Mouse (Mus musculus): ENCODE data around the gene Dcbld1. TPM values are rescaled to one million over a fixed set of nuclear protein-coding genes. Genes with fewer than 3 reads are reported as not detected.
"Not testable (repeated sequence)": the region's sequence is repeated elsewhere in the genome, so short reads cannot be mapped to it uniquely, and the experiment has no call there.

Gene Dcbld1
- polyA plus RNA-seq, 1 experiment from 2014 or later = 0.07 TPM

DNA sequence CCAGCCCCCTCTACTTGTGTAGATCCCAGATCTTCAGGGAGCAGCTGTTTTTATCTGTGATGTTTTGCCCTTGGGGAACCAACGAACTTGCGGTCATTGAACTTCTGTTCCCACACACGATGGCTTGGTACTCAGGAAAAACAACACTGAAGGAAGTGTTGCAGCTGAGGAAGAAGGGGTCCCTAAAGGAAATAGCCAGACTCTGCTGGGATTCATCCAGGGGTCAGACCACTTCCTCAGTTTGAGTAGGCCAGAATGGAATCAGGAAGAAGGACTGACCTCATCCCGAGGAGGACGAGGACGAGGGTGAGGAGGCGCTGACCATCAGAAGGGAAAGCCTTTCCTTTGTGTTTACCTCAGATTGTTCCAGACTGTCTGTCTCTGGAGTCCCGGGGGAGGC, 75.8 kb downstream of the Dcbld1 start:
- Histone ChIP-seq H3K36me3 (ENCODE audit: inconsistent target) (no peaks in the 10 kb centered on the region), H3K79me2 (ENCODE audit: inconsistent target) (no peaks in the 10 kb centered on the region), H3K27ac (no peak overlapping the region), H3K4me3 (ENCODE audit: inconsistent target) (no peak overlapping the region)
- WGBS (ENCODE audit: missing documents) = 72% methylated on average over 8 of the region's 8 CpGs

DNA sequence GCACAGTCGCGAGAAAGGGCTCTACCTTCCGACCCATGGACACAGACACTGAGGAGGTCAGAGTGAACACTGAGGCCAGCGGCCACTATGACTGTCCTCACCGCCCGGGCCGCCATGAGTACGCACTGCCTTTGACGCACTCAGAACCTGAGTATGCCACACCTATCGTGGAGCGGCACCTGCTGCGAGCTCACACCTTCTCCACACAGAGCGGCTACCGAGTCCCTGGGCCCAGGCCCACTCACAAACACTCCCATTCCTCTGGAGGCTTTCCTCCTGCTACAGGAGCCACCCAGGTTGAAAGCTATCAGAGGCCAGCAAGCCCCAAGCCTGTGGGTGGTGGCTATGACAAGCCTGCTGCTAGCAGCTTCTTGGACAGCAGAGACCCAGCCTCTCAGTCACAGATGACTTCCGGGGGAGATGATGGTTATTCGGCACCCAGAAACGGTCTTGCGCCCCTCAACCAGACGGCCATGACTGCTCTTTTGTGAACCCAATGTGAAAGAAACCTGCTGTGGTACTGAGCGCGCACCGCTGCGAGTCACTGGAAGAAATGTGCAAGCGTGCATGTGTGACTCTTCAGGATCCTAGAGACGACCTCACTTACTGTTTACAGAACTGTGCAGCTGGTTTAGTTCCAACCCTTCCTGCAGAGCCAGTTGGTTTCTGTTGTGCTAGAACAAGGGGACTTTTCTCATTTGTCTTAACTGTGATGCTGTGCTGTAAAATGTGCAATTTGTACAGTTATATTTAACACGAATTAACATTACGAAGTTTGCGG, 86.3 kb downstream of the Dcbld1 start:
- Histone ChIP-seq H3K36me3 (ENCODE audit: inconsistent target) (no peaks in the 10 kb centered on the region), H3K27ac (no peak overlapping the region), H3K79me2 (ENCODE audit: inconsistent target) (no peaks in the 10 kb centered on the region), H3K4me3 (ENCODE audit: inconsistent target) (no peak overlapping the region)
- WGBS (ENCODE audit: missing documents) = 94% methylated on average over 26 of the region's 28 CpGs

DNA sequence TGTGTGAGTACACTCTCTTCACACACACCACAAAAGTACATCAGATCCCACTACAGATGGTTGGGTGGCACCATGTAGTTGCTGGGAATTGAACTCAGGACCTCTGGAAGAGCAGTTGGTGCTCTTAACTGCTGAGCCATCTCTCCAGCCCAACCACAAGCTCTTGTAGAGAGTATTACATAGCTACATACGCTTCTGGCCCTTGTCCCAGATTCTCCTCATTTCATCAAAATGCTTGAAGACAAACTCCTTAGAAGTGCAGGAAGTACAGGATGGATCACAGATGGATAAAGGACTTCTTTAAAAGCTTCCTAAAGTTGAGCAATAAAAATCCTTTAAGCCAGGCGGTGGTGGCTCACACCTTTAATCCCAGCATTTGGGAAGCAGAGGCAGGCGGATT, 88.5 kb downstream of the Dcbld1 start:
- no peaks in the 10 kb centered on the region for H3K79me2 ChIP-seq (ENCODE audit: inconsistent target)
- 94% methylated on average over 2 of the region's 3 CpGs for WGBS (ENCODE audit: missing documents)
- no peak overlapping the region for H3K27ac ChIP-seq
- H3K36me3 ChIP-seq (ENCODE audit: inconsistent target) = no peaks in the 10 kb centered on the region
- H3K4me3 ChIP-seq (ENCODE audit: inconsistent target) = no peak overlapping the region

DNA sequence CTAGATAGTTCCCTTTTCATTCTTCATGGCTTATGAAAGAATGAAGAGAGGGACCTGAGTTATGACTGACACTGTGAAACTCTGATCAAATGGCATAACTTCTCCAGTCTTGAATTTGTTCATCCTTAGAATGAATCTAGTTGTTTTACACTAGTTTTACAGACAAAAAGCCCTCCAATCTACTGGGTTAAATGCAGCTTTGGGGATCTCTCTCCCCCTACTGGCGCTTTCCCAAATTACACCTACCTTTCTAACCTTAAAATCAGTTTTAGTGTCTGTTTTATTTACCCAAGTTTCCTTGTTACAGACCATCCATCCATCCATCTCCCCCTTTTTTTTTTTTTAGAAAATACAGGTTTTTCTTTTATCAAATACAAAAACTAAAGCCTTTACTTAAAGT, 97.6 kb downstream of the Dcbld1 start:
- Histone ChIP-seq H3K79me2 (ENCODE audit: inconsistent target) (no peaks in the 10 kb centered on the region), H3K4me3 (ENCODE audit: inconsistent target) (no peak overlapping the region), H3K27ac (no peak overlapping the region), H3K36me3 (ENCODE audit: inconsistent target) (no peaks in the 10 kb centered on the region)
- WGBS (ENCODE audit: missing documents) = 0% methylated on average over 1 of the region's 1 CpGs

DNA sequence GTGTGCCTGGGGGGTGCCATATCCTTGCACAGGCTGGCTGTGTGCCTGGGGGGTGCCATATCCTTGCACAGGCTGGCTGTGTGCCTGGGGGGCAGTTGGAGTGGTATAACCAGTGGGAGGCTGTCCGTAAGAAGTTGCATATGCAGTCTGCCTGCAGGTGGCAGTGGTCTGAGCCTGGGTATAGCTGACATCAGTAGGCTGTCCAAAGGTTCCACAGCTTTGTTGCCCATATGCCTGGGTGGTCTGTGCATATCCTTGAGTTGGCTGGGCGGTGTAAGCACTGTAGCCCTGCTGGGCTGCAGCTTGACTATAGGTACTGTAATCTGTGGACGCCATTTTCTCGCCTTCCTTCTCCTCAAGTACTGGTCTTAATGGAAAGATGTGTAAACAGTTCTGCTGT, 109.9 kb downstream of the Dcbld1 start:
- WGBS (ENCODE audit: missing documents) = 100% methylated on average over 2 of the region's 4 CpGs
- peaks cover 29% of the 10 kb centered on the region for H3K36me3 ChIP-seq (ENCODE audit: inconsistent target)
- not testable (repeated sequence) for H3K4me3 ChIP-seq (ENCODE audit: inconsistent target); H3K79me2 ChIP-seq (ENCODE audit: inconsistent target); H3K27ac ChIP-seq

DNA sequence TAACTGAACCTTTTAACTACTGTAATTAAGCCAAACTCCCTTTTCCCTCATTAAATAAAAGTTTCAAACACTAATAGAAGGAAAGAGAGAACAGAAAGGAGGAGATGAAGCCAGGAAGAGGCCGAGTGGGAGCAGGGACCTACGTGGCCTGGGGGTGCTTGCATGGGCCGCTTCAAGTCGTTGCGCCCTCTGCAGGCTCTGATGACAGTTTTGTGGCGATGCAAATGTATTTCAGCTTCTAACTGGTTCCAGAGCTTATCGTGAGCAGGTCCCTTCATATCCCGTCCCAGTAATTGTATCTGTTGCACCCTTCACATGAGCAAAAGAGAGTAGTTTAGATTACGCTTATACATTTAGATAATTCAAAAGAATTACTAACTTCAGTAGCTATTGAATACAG, 119.8 kb downstream of the Dcbld1 start:
- Histone ChIP-seq H3K36me3 (ENCODE audit: inconsistent target) (peaks cover 46% of the 10 kb centered on the region), H3K27ac (no peak overlapping the region), H3K4me3 (ENCODE audit: inconsistent target) (no peak overlapping the region), H3K79me2 (ENCODE audit: inconsistent target) (no peaks in the 10 kb centered on the region)
- 89% methylated on average over 9 of the region's 9 CpGs for WGBS (ENCODE audit: missing documents)

DNA sequence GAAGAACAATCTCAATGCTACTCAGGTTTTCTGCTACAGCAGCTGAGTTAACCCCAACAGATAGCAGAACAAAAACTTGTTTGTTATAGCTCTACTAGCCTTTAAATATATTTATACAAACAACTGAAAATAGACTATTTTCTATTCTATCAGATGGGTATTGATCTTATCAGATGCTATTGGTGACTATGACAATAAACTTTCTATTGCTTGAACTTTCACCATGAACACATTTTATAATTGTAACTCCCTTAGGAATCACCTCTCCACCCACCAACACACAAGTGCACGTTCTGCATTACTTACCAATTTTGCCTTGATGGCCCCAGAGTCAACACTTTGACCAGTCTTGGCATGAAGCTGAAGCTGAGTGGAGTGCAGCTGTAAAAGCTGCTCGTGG, 125.0 kb downstream of the Dcbld1 start, which contains the start of gene Gm26741:
Gm26741 (plus strand) TSS at position 301 of the 400 bp plus-strand sequence.
- no peak within 1 kb of the TSS for H3K27ac ChIP-seq
- 95% methylated on average over 2 of the region's 2 CpGs for WGBS (ENCODE audit: missing documents)
- H3K4me3 ChIP-seq (ENCODE audit: inconsistent target) = no peak within 1 kb of the TSS
- no peaks in the 10 kb centered on the region for H3K36me3 ChIP-seq (ENCODE audit: inconsistent target)
- no peaks in the 10 kb centered on the region; the same call in 1 of the 2 replicates for H3K79me2 ChIP-seq (ENCODE audit: inconsistent target)

DNA sequence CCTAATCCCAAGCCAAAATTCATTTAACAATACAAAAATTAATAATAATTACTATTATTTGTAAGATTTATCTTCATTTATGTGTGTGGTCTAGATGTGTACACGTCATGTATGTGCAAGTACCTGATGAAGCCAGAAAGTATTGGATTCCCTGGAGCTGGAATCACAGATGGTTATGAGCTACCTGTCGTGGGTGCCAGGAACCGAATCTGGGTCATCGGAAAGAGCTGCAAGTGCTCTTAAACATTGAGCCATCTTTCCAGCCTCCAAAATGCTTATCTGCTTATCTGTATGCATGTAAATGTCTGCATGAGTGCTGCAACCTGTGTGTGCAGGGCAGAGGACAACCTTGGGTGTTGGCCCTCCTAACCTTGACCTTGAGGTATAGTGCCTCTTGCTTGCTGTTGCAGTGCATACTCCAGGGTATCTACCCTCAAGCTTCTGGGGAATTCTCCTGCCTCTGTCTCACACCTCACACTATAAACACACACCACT, 126.9 kb downstream of the Dcbld1 start:
- H3K27ac ChIP-seq = no peak overlapping the region
- peaks cover 5% of the 10 kb centered on the region; the same call in 1 of the 2 replicates for H3K79me2 ChIP-seq (ENCODE audit: inconsistent target)
- no peaks in the 10 kb centered on the region for H3K36me3 ChIP-seq (ENCODE audit: inconsistent target)
- 98% methylated on average over 4 of the region's 4 CpGs for WGBS (ENCODE audit: missing documents)
- H3K4me3 ChIP-seq (ENCODE audit: inconsistent target) = no peak overlapping the region

DNA sequence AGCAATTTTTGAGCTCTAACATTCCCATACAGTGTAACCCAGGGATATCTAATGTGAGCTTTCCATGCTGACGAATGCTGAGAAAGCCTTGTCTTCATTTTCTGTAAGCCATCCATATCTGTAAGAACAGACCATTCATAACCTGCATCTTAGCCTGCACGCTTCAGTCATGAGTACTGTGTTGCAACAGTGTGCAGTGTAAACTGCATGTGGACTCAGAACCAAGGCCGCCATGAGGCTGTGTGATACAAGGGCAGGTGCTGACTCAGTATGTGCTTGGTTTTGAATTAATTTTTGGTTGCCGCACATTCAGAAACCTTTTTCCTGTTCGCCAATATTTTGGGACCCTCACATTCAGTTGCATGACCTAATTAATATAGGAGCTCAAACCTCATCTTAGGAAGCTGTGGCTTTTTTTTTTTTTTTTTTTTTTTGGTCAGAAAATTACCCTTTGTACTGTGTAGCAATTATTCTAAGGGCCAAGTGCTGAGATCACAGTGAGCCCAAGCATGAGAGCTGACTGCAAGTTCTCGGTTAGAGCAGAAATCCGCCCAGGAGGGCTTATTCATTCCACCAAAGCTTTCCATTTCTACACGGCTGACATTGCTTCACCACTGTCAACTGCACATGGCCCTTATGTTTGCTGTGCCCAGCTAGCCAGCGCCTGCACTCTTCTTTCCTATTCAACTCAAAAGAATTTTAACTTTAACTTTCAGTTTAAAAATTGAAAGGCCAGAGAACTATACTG, 127.6 kb downstream of the Dcbld1 start:
- no peak overlapping the region for H3K4me3 ChIP-seq (ENCODE audit: inconsistent target)
- no peaks in the 10 kb centered on the region for H3K36me3 ChIP-seq (ENCODE audit: inconsistent target)
- WGBS (ENCODE audit: missing documents) = 96% methylated on average over 9 of the region's 9 CpGs
- H3K79me2 ChIP-seq (ENCODE audit: inconsistent target) = peaks cover 5% of the 10 kb centered on the region; the same call in 1 of the 2 replicates
- no peak overlapping the region for H3K27ac ChIP-seq

DNA sequence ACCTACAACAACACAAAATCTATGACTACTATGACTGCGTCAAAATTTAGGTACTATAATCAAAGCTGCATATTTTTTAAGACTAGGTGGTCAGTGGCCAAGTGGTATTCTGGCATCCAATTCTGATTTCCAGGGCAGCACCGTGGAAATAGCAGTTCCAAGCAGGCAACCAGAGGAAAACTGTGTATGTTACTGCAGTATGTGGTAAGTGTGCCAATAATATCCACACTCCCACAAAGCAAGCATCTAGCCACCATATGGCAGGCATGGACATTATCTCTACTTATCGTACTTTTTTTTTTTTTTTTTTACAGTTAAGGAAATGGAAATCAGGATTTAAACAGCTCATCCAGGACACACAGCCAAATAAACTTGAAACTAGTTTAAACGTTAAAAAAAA, 135.0 kb downstream of the Dcbld1 start:
- WGBS (ENCODE audit: missing documents) = 96% methylated on average over 4 of the region's 4 CpGs
- Histone ChIP-seq H3K4me3 (ENCODE audit: inconsistent target) (no peak overlapping the region), H3K27ac (no peak overlapping the region), H3K79me2 (ENCODE audit: inconsistent target) (peaks cover 50% of the 10 kb centered on the region), H3K36me3 (ENCODE audit: inconsistent target) (no peaks in the 10 kb centered on the region)

Other genes with a start within 250 kb of the Dcbld1 start
- gene Vgll2, start 211.1 kb upstream of the Dcbld1 start, polyA plus RNA-seq (2018) = not detected in 3 replicates
- not detected in 3 replicates for gene Ros1, start 38.4 kb upstream of the Dcbld1 start, polyA plus RNA-seq (2018)
- gene Gm26741, start 125.1 kb downstream of the Dcbld1 start, polyA plus RNA-seq (2018) = not detected in 3 replicates
- gene Gopc, start 148.5 kb downstream of the Dcbld1 start, polyA plus RNA-seq (2018) = 14.8 to 20.4 TPM (median 19.9 TPM) in 3 replicates
- not detected in 3 replicates for gene Nepn, start 155.4 kb downstream of the Dcbld1 start, polyA plus RNA-seq (2018)
- gene Nus1, start 183.9 kb downstream of the Dcbld1 start, polyA plus RNA-seq (2018) = 44.4 to 79.7 TPM (median 58.4 TPM) in 3 replicates

Data from macrophage (primary cell).